ENCODE assay signal across 23 mouse cellular contexts in the genomic region with DNA sequence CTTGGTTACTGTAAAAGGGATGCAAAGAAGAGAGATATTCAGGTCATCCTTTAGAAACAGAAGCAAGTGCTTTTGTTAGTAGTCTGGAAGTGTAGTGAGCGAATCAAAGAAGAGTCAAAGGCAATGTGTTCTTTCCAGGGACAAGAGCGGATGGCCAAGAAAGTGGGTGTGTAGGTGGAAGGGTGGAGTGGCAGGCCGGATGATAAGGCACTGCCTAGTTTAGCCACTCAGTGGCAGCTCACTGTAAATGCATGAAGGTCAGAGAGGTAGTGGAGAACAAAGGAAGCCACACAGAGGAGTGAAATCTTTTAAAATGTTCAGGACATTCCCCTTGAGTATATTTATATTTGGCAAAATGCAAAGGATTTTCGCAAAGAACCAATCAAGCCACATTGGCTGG. TPM values are rescaled to one million over a fixed set of nuclear protein-coding genes. Genes with fewer than 3 reads are reported as not detected.
DNase-seq lines count a peak whose midpoint lies in the region; ATAC-seq and TF ChIP-seq lines count a peak whose summit lies in the region.
"Had no signal": no experiment of that assay in that cellular context is flagged by ENCODE, and none has a peak within 500 bp of the region (broad histone marks: within the 10 kb centered on the region; RNA-seq: fewer than 3 reads in every experiment).

No protein-coding gene starts in this region.

- DNase-seq in heart, adult 2 months, result no peak
- DNase-seq in heart, postnatal 25 days (ENCODE audit: low spot score), result no peak
- DNase-seq in lung, embryonic 14.5 days, result no peak
- no peak for DNase-seq in lung, postnatal 14 days
- DNase-seq in lung, postnatal 36 days, result peak; percentile 54
- DNase-seq in gastrocnemius, postnatal 36 days, result no peak
- DNase-seq: adrenal gland, postnatal 14 days; cerebellum, adult 18-20 months; cerebellum, postnatal 36 days; forebrain, postnatal 0 days; gastrocnemius, postnatal 14 days; heart, postnatal 4 days had no signal

- no peaks in the 10 kb centered on the region for H3K36me3 ChIP-seq in heart, adult 2 months (ENCODE audit: control insufficient read depth, insufficient read depth, low read length)
- no peaks in the 10 kb centered on the region for H3K36me3 ChIP-seq in lung, embryonic 14.5 days (ENCODE audit: insufficient read depth)
- H3K36me3 ChIP-seq: embryonic facial prominence, embryonic 13.5 days; heart, embryonic 10.5 days; hindbrain, embryonic 13.5 days had no signal

- no peaks in the 10 kb centered on the region; the same call in 1 of the 2 replicates for H3K4me1 ChIP-seq in heart, adult 2 months (ENCODE audit: control insufficient read depth, insufficient read depth, low read length)
- no peaks in the 10 kb centered on the region for H3K4me1 ChIP-seq in lung, embryonic 14.5 days (ENCODE audit: insufficient read depth)
- H3K4me1 ChIP-seq in embryonic fibroblast, embryonic 13.5 days (ENCODE audit: control insufficient read depth, insufficient read depth, low read length), result no peaks in the 10 kb centered on the region

- 65% methylated on average over 4 of the region's 4 CpGs for WGBS in heart, adult 2 months
- 76% methylated on average over 4 of the region's 4 CpGs for WGBS in lung, embryonic 14.5 days

- no peak overlapping the region for H3K4me2 ChIP-seq in lung, embryonic 14.5 days
- H3K4me2 ChIP-seq: embryonic facial prominence, embryonic 13.5 days; forebrain, embryonic 13.5 days; hindbrain, embryonic 13.5 days had no signal

- H3K79me2 ChIP-seq in heart, adult 2 months (replicated peaks; ENCODE audit: control insufficient read depth, insufficient read depth, low read length), result peaks cover 2% of the 10 kb centered on the region; the same call in 1 of the 2 replicates

- H3K27me3 ChIP-seq in heart, adult 2 months (ENCODE audit: control insufficient read depth, insufficient read depth, low read length), result no peaks in the 10 kb centered on the region
- H3K27me3 ChIP-seq in lung, embryonic 14.5 days (ENCODE audit: insufficient read depth, low read length), result no peaks in the 10 kb centered on the region
- H3K27me3 ChIP-seq: CH12.LX had no signal

- H3K4me3 ChIP-seq in heart, adult 2 months, result no peak overlapping the region
- H3K4me3 ChIP-seq in lung, embryonic 14.5 days (ENCODE audit: low read depth, low read length), result no peak overlapping the region
- no peak overlapping the region for H3K4me3 ChIP-seq in embryonic fibroblast, embryonic 13.5 days (ENCODE audit: insufficient read depth, low read length)
- H3K4me3 ChIP-seq: embryonic facial prominence, embryonic 13.5 days; forebrain, embryonic 13.5 days; heart, embryonic 10.5 days; hindbrain, embryonic 13.5 days had no signal

- intact Hi-C loops in heart, adult 2 months (cut with DNase I), result loop anchor here (5.0 kb wide), 1 partner anchor 318 kb away; no protein-coding TSS in a partner anchor
- intact Hi-C loops in heart, postnatal 25 days (cut with DNase I), result loop anchor here (5.0 kb wide), 1 partner anchor 323 kb away; no protein-coding TSS in a partner anchor
- intact Hi-C loops in gastrocnemius, postnatal 36 days (cut with DNase I), result loop anchor here (5.0 kb wide), 1 partner anchor 323 kb away; no protein-coding TSS in a partner anchor

- ATAC-seq in lung, embryonic 14.5 days (ENCODE audit: insufficient read depth), result no peak
- ATAC-seq in CD4-positive, CD25-positive, alpha-beta regulatory T cell, adult 4 months, result no peak
- ATAC-seq: activated CD4-positive, CD25-positive, alpha-beta regulatory T cell, adult 4 months; forebrain, embryonic 13.5 days; forebrain, postnatal 0 days; intestine, embryonic 16.5 days had no signal

- H3K9ac ChIP-seq in heart, adult 2 months (ENCODE audit: low read depth, low read length), result no peak overlapping the region
- no peak overlapping the region for H3K9ac ChIP-seq in lung, embryonic 14.5 days
- H3K9ac ChIP-seq: embryonic facial prominence, embryonic 13.5 days; forebrain, embryonic 13.5 days; forebrain, postnatal 0 days; hindbrain, embryonic 13.5 days had no signal

- no peak overlapping the region for H3K27ac ChIP-seq in heart, adult 2 months
- no peak overlapping the region for H3K27ac ChIP-seq in lung, embryonic 14.5 days (ENCODE audit: low read depth)
- H3K27ac ChIP-seq in embryonic fibroblast, embryonic 13.5 days (ENCODE audit: insufficient read depth, low read length), result no peak overlapping the region
- H3K27ac ChIP-seq: embryonic facial prominence, embryonic 13.5 days; forebrain, embryonic 13.5 days; heart, embryonic 10.5 days; hindbrain, embryonic 13.5 days had no signal

- no peak for TF ChIP-seq EP300 in heart, adult 2 months (IDR thresholded peaks at IDR 0.05; ENCODE audit: insufficient read depth, low read depth, low read length)

- H3K9me3 ChIP-seq in lung, embryonic 14.5 days (ENCODE audit: low read depth, low read length), result no peaks in the 10 kb centered on the region
- H3K9me3 ChIP-seq: embryonic facial prominence, embryonic 13.5 days; forebrain, embryonic 13.5 days; heart, embryonic 10.5 days; hindbrain, embryonic 13.5 days had no signal

- no peak for TF ChIP-seq POLR2A in heart, adult 2 months (IDR thresholded peaks at IDR 0.05; ENCODE audit: insufficient read depth, low read depth, low read length)
- 0 out of 2 replicates have a peak, but pooled peaks have one; percentile 8 for TF ChIP-seq POLR2A in embryonic fibroblast, embryonic 13.5 days (IDR thresholded peaks at IDR 0.05; ENCODE audit: low read depth, low read length)

- peak; percentile 44 for TF ChIP-seq CTCF in heart, adult 2 months (IDR thresholded peaks at IDR 0.05)
- peak; percentile 12; the same call in 1 of the 2 replicates for TF ChIP-seq CTCF in lung, embryonic 14.5 days (IDR thresholded peaks at IDR 0.05; ENCODE audit: low read depth)
- TF ChIP-seq CTCF in embryonic fibroblast, embryonic 13.5 days (IDR thresholded peaks at IDR 0.05; ENCODE audit: borderline replicate concordance, insufficient read depth, low read length), result no peak

RNA-seq across cellular contexts. Expression of gene Pde3a, which starts 4.0 kb away (rescaled TPM):
- total RNA-seq in heart, adult 2 months (2021), result 10 to 100 TPM; 64.6 to 72.3 TPM
- polyA plus RNA-seq in heart, adult 2 months (2012; rRNA removed), result 18.0 and 23.9 TPM in 2 replicates
- total RNA-seq in heart, postnatal 25 days (2021), result 10 to 100 TPM; 54.3 to 54.9 TPM
- polyA plus RNA-seq in lung, embryonic 14.5 days (2014; fragmentation: Nextera tagmentation; extraction: Ambion mirVana), result 6.2 and 7.4 TPM in 2 replicates
- 8.9 and 10.1 TPM in 2 replicates for polyA plus RNA-seq in embryonic fibroblast, embryonic 13.5 days (2011; ENCODE audit: insufficient read length, low read depth, missing spikeins)
- total RNA-seq in gastrocnemius, postnatal 36 days (2021), result 1 to 10 TPM; 1.9 to 2.3 TPM
- polyA plus RNA-seq in CD4-positive, CD25-positive, alpha-beta regulatory T cell, adult 4 months (2017; shearing (Covaris generic)), result not detected
- total RNA-seq: granulocyte monocyte progenitor cell, adult 5-6 weeks had no signal
- polyA plus RNA-seq: C2C12 had no signal
